Mouse (Mus musculus): ENCODE data around the gene Hnmt.

- TF ChIP-seq CEBPB (IDR thresholded peaks at IDR 0.05; ENCODE audit: low read depth): no peak
- no peak for TF ChIP-seq CTCF (IDR thresholded peaks at IDR 0.05; ENCODE audit: control insufficient read depth, insufficient read depth, insufficient read length)
- TF ChIP-seq USF1 (IDR thresholded peaks at IDR 0.05; ENCODE audit: low read depth): no peak
- no peak for TF ChIP-seq MYOD1 (IDR thresholded peaks at IDR 0.05; ENCODE audit: control insufficient read depth, insufficient read length, low read depth)
Observed at GRCm38 (mm10) chr2:24096495-24096894, 47.3 kb upstream of the Hnmt start, which contains the start of gene Tbpl2.
